8 mouse cellular contexts compared by ENCODE assay signal in the genomic region with DNA sequence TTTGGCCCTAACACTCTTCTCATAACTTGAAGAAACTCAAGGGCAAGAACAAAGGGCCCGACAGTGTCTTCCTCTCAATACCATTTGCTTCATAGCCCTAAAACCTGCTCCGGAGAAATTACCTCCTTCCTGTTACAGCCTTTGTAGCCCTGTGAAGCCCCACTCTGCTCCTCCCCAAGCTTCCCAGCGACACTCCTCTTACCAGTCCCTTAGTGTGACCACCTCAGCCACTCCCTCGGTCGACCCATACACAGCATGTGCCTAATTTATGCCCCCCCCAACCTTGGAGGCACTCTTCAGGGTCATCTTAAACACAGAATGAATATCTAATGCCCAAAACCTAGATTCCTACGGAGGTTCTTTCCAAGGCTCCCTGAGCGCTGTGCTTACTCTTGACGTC. TPM values are rescaled to one million over a fixed set of nuclear protein-coding genes. Genes with fewer than 3 reads are reported as not detected.
DNase-seq lines count a peak whose midpoint lies in the region; ATAC-seq and TF ChIP-seq lines count a peak whose summit lies in the region.

No protein-coding gene starts in this region.

- peak overlapping the region; percentile 92 for H3K4me3 ChIP-seq in cerebellum, adult 2 months (replicated peaks; ENCODE audit: insufficient read depth, low read depth, low read length)
- peak overlapping the region; percentile 53 for H3K4me3 ChIP-seq in cortical plate, adult 2 months (ENCODE audit: insufficient read depth, low read length)
- H3K4me3 ChIP-seq in hindbrain, embryonic 15.5 days = peak overlapping the region; percentile 43
- peak overlapping the region; percentile 61 for H3K4me3 ChIP-seq in midbrain, embryonic 10.5 days

- H3K9ac ChIP-seq in hindbrain, embryonic 15.5 days = peak overlapping the region; percentile 44; the same call in 1 of the 2 replicates

- no peak for ATAC-seq in hindbrain, embryonic 15.5 days (ENCODE audit: low FRiP score, low read depth)

- peaks cover 8% of the 10 kb centered on the region for H3K4me1 ChIP-seq in cerebellum, adult 2 months (ENCODE audit: control insufficient read depth, insufficient read depth, low read length)
- peaks cover 2% of the 10 kb centered on the region; the same call in 1 of the 2 replicates for H3K4me1 ChIP-seq in cortical plate, adult 2 months (ENCODE audit: control insufficient read depth, insufficient read depth, low read length)
- H3K4me1 ChIP-seq in hindbrain, embryonic 15.5 days (replicated peaks) = peaks cover 40% of the 10 kb centered on the region
- peaks cover 46% of the 10 kb centered on the region for H3K4me1 ChIP-seq in midbrain, embryonic 10.5 days

- peak overlapping the region; percentile 70 for H3K4me2 ChIP-seq in hindbrain, embryonic 15.5 days

- H3K9me3 ChIP-seq in hindbrain, embryonic 15.5 days = no peaks in the 10 kb centered on the region
- no peaks in the 10 kb centered on the region for H3K9me3 ChIP-seq in midbrain, embryonic 10.5 days (replicated peaks)

- WGBS in cerebellum, adult 2 months = 33% methylated on average over 8 of the region's 8 CpGs
- WGBS in hindbrain, embryonic 15.5 days = 22% methylated on average over 8 of the region's 8 CpGs
- 23% methylated on average over 8 of the region's 8 CpGs for WGBS in midbrain, embryonic 10.5 days

- no peak for TF ChIP-seq POLR2A in cerebellum, adult 2 months (IDR thresholded peaks at IDR 0.05; ENCODE audit: borderline replicate concordance, insufficient read depth, low read length)
- no peak for TF ChIP-seq POLR2A in cortical plate, adult 2 months (IDR thresholded peaks at IDR 0.05; ENCODE audit: extremely low read depth, insufficient read depth, low read length)

- peak; percentile 12 to 26 for DNase-seq in cerebellum, adult 2 months
- DNase-seq in cerebellum, adult 9-10 months = no peak
- no peak for DNase-seq in midbrain, embryonic 10.5 days (ENCODE audit: low spot score)
- no peak for DNase-seq in c-Kit-positive CD71-positive TER-119-positive erythroid progenitor cells, embryonic 14.5 days (ENCODE audit: low spot score)
- DNase-seq in cerebellum, postnatal 36 days = no peak
- no peak for DNase-seq in cerebellum, adult 11-12 months

- H3K27ac ChIP-seq in cerebellum, adult 2 months (ENCODE audit: insufficient read depth, low read length) = 0 out of 2 replicates have a peak overlapping the region, but pooled peaks have one; percentile 85
- 0 out of 2 replicates have a peak overlapping the region, but pooled peaks have one; percentile 33 for H3K27ac ChIP-seq in cortical plate, adult 2 months (ENCODE audit: insufficient read depth, low read length)
- H3K27ac ChIP-seq in hindbrain, embryonic 15.5 days (replicated peaks) = 0 out of 2 replicates have a peak overlapping the region, but pooled peaks have one; percentile 18
- H3K27ac ChIP-seq in midbrain, embryonic 10.5 days (replicated peaks) = no peak overlapping the region

- no peaks in the 10 kb centered on the region for H3K36me3 ChIP-seq in hindbrain, embryonic 15.5 days
- no peaks in the 10 kb centered on the region for H3K36me3 ChIP-seq in midbrain, embryonic 10.5 days

- no peaks in the 10 kb centered on the region for H3K27me3 ChIP-seq in cerebellum, adult 2 months (ENCODE audit: control insufficient read depth, insufficient read depth, low read length)
- peaks cover 25% of the 10 kb centered on the region for H3K27me3 ChIP-seq in hindbrain, embryonic 15.5 days
- H3K27me3 ChIP-seq in midbrain, embryonic 10.5 days (ENCODE audit: low read depth, poor library complexity, severe bottlenecking) = peaks cover 72% of the 10 kb centered on the region

- TF ChIP-seq CTCF in cerebellum, adult 2 months (IDR thresholded peaks at IDR 0.05; ENCODE audit: borderline replicate concordance, insufficient read depth, low read depth, low read length) = no peak
- no peak for TF ChIP-seq CTCF in cortical plate, adult 2 months (IDR thresholded peaks at IDR 0.05; ENCODE audit: extremely low read depth, insufficient read depth, low read length)

RNA-seq across cellular contexts. Expression of a gene that starts 2.3 kb away (rescaled TPM):
- polyA plus RNA-seq in cerebellum, adult 2 months (2012; rRNA removed) = 14.2 and 14.7 TPM in 2 replicates
- 11.7 and 12.7 TPM in 2 replicates for polyA plus RNA-seq in cortical plate, adult 2 months (2012; rRNA removed)
- polyA plus RNA-seq in hindbrain, embryonic 15.5 days (2015; fragmentation: Nextera tagmentation; extraction: Ambion mirVana) = 8.9 and 9.1 TPM in 2 replicates
- 11.8 TPM in 2 replicates for polyA plus RNA-seq in midbrain, embryonic 10.5 days (2016; fragmentation: Nextera tagmentation; extraction: Ambion mirVana)

RNA-seq across cellular contexts. Expression of a gene that starts 8.3 kb away (rescaled TPM):
- polyA plus RNA-seq in cerebellum, adult 2 months (2012; rRNA removed) = 122 and 127 TPM in 2 replicates
- 106 and 114 TPM in 2 replicates for polyA plus RNA-seq in cortical plate, adult 2 months (2012; rRNA removed)
- 36.2 and 38.5 TPM in 2 replicates for polyA plus RNA-seq in hindbrain, embryonic 15.5 days (2015; fragmentation: Nextera tagmentation; extraction: Ambion mirVana)
- 29.8 and 34.3 TPM in 2 replicates for polyA plus RNA-seq in midbrain, embryonic 10.5 days (2016; fragmentation: Nextera tagmentation; extraction: Ambion mirVana)

RNA-seq across cellular contexts. Expression of a gene that starts 19.5 kb away (rescaled TPM):
- 212 and 218 TPM in 2 replicates for polyA plus RNA-seq in cerebellum, adult 2 months (2012; rRNA removed)
- polyA plus RNA-seq in cortical plate, adult 2 months (2012; rRNA removed) = 150 and 156 TPM in 2 replicates
- 80.0 and 88.4 TPM in 2 replicates for polyA plus RNA-seq in hindbrain, embryonic 15.5 days (2015; fragmentation: Nextera tagmentation; extraction: Ambion mirVana)
- 94.9 and 101 TPM in 2 replicates for polyA plus RNA-seq in midbrain, embryonic 10.5 days (2016; fragmentation: Nextera tagmentation; extraction: Ambion mirVana)

RNA-seq across cellular contexts. Expression of a gene that starts 32.5 kb away (rescaled TPM):
- 49.8 and 58.5 TPM in 2 replicates for polyA plus RNA-seq in cerebellum, adult 2 months (2012; rRNA removed)
- 87.2 and 91.0 TPM in 2 replicates for polyA plus RNA-seq in cortical plate, adult 2 months (2012; rRNA removed)
- polyA plus RNA-seq in hindbrain, embryonic 15.5 days (2015; fragmentation: Nextera tagmentation; extraction: Ambion mirVana) = 71.3 and 81.6 TPM in 2 replicates
- 5.7 and 11.5 TPM in 2 replicates for polyA plus RNA-seq in midbrain, embryonic 10.5 days (2016; fragmentation: Nextera tagmentation; extraction: Ambion mirVana)

RNA-seq across cellular contexts. Expression of a gene that starts 32.9 kb away (rescaled TPM):
- 80.4 and 82.9 TPM in 2 replicates for polyA plus RNA-seq in cerebellum, adult 2 months (2012; rRNA removed)
- 58.2 and 61.9 TPM in 2 replicates for polyA plus RNA-seq in cortical plate, adult 2 months (2012; rRNA removed)
- polyA plus RNA-seq in hindbrain, embryonic 15.5 days (2015; fragmentation: Nextera tagmentation; extraction: Ambion mirVana) = 196 and 211 TPM in 2 replicates
- polyA plus RNA-seq in midbrain, embryonic 10.5 days (2016; fragmentation: Nextera tagmentation; extraction: Ambion mirVana) = 268 and 282 TPM in 2 replicates

Comparison
In these comparisons a context has a peak if more than half of its experiments do, and no peak if none do; other contexts are left out.
1. DNase-seq: peak in cerebellum, adult 2 months (2 of 2); none in cerebellum, adult 9-10 months (single experiment), midbrain, embryonic 10.5 days (single experiment), c-Kit-positive CD71-positive TER-119-positive erythroid progenitor cells, embryonic 14.5 days (single experiment), cerebellum, postnatal 36 days (0 of 2) and cerebellum, adult 11-12 months (single experiment).
2. Peak in every context shown above with its lines, with median percentiles within 50 percentile points of each other: H3K4me3 ChIP-seq.